13 mouse cellular contexts compared by ENCODE assay signal in genomic region chr6:137472129-137472528, GRCm38 (mm10).
DNase-seq lines count a peak whose midpoint lies in the region; ATAC-seq and TF ChIP-seq lines count a peak whose summit lies in the region.
"Had no signal": no experiment of that assay in that cellular context is flagged by ENCODE, and none has a peak within 500 bp of the region (broad histone marks: within the 10 kb centered on the region; RNA-seq: fewer than 3 reads in every experiment).

No protein-coding gene starts in this region.

- 0 out of 2 replicates have a peak, but pooled peaks cover 3% of the 10 kb centered on the region for H3K36me3 ChIP-seq in forebrain, embryonic 15.5 days
- 0 out of 2 replicates have a peak, but pooled peaks cover 5% of the 10 kb centered on the region for H3K36me3 ChIP-seq in macrophage (ENCODE audit: inconsistent target)
- H3K36me3 ChIP-seq in liver, embryonic 12.5 days, result no peaks in the 10 kb centered on the region

- peaks cover 6% of the 10 kb centered on the region; the same call in 1 of the 2 replicates for H3K9me3 ChIP-seq in forebrain, embryonic 15.5 days
- H3K9me3 ChIP-seq in liver, embryonic 12.5 days (replicated peaks), result peaks cover 15% of the 10 kb centered on the region; the same call in 1 of the 2 replicates
- H3K9me3 ChIP-seq: intestine, embryonic 15.5 days had no signal

- peaks cover 20% of the 10 kb centered on the region; the same call in 1 of the 2 replicates for H3K27me3 ChIP-seq in forebrain, embryonic 15.5 days
- no peaks in the 10 kb centered on the region for H3K27me3 ChIP-seq in liver, embryonic 12.5 days (replicated peaks)
- H3K27me3 ChIP-seq: intestine, embryonic 15.5 days had no signal

- WGBS in forebrain, embryonic 15.5 days, result 38% methylated on average over 9 of the region's 9 CpGs
- 95% methylated on average over 9 of the region's 9 CpGs for WGBS in macrophage (ENCODE audit: missing documents)
- 80% methylated on average over 9 of the region's 9 CpGs for WGBS in liver, embryonic 12.5 days (ENCODE audit: insufficient replicate concordance)

- peak overlapping the region; percentile 53; the same call in 1 of the 2 replicates for H3K27ac ChIP-seq in layer of hippocampus, adult 2 months
- no peak overlapping the region for H3K27ac ChIP-seq in forebrain, embryonic 15.5 days (replicated peaks)
- peak overlapping the region; percentile 16; the same call in 1 of the 2 replicates for H3K27ac ChIP-seq in macrophage
- H3K27ac ChIP-seq in liver, embryonic 12.5 days, result no peak overlapping the region
- H3K27ac ChIP-seq: liver, embryonic 14.5 days had no signal

- H3K4me3 ChIP-seq in layer of hippocampus, adult 2 months, result no peak overlapping the region
- H3K4me3 ChIP-seq in forebrain, embryonic 15.5 days, result no peak overlapping the region
- no peak overlapping the region for H3K4me3 ChIP-seq in macrophage (ENCODE audit: inconsistent target)
- no peak overlapping the region for H3K4me3 ChIP-seq in liver, embryonic 12.5 days
- H3K4me3 ChIP-seq: intestine, embryonic 15.5 days had no signal

- no peak for DNase-seq in layer of hippocampus, adult 2 months (ENCODE audit: low spot score in 2 of 2)
- DNase-seq in layer of hippocampus, postnatal 25 days (ENCODE audit: extremely low spot score in 1 of 2, low spot score in 1 of 2), result no peak
- peak; percentile 51 for DNase-seq in retina, embryonic 14.5 days (ENCODE audit: low spot score)
- no peak for DNase-seq in right cerebral cortex, adult 18-20 months
- DNase-seq: adrenal gland, postnatal 14 days; cerebellum, adult 8-10 months; lung, postnatal 36 days; right cerebral cortex, postnatal 4 days had no signal

- H3K79me2 ChIP-seq in macrophage (ENCODE audit: inconsistent target), result no peaks in the 10 kb centered on the region

- peak; percentile 15; the same call in 1 of the 2 replicates for ATAC-seq in forebrain, embryonic 15.5 days (replicated peaks)
- no peak for ATAC-seq in liver, embryonic 12.5 days

- no peak overlapping the region for H3K4me2 ChIP-seq in forebrain, embryonic 15.5 days (replicated peaks)
- H3K4me2 ChIP-seq in liver, embryonic 12.5 days, result no peak overlapping the region
- H3K4me2 ChIP-seq: intestine, embryonic 15.5 days had no signal

- peaks cover 22% of the 10 kb centered on the region for H3K4me1 ChIP-seq in forebrain, embryonic 15.5 days
- no peaks in the 10 kb centered on the region for H3K4me1 ChIP-seq in liver, embryonic 12.5 days

- H3K9ac ChIP-seq in forebrain, embryonic 15.5 days (replicated peaks), result no peak overlapping the region
- no peak overlapping the region for H3K9ac ChIP-seq in liver, embryonic 12.5 days
- H3K9ac ChIP-seq: intestine, embryonic 15.5 days; liver, embryonic 14.5 days had no signal

- no peak for TF ChIP-seq CTCF in layer of hippocampus, adult 2 months (conservative IDR thresholded peaks at IDR 0.05)

Comparison
In these comparisons a context has a peak if more than half of its experiments do, and no peak if none do; other contexts are left out.
1. H3K27ac ChIP-seq: peak in layer of hippocampus, adult 2 months (single experiment) and macrophage (single experiment); none in forebrain, embryonic 15.5 days (single experiment) and liver, embryonic 12.5 days (single experiment).